In genomic region chr11:68385021-68385821, GRCm38 (mm10) we compare ENCODE assay signal across 8 mouse cellular contexts. TPM values are rescaled to one million over a fixed set of nuclear protein-coding genes. Genes with fewer than 3 reads are reported as not detected.
DNase-seq lines count a peak whose midpoint lies in the region; ATAC-seq and TF ChIP-seq lines count a peak whose summit lies in the region.

No protein-coding gene starts in this region.

- no peak for TF ChIP-seq CTCF in layer of hippocampus, adult 2 months (conservative IDR thresholded peaks at IDR 0.05)

- DNase-seq in layer of hippocampus, adult 2 months (ENCODE audit: low spot score in 2 of 2) = no peak
- no peak for DNase-seq in layer of hippocampus, postnatal 14 days (ENCODE audit: low spot score in 2 of 2)
- peak; percentile 61 for DNase-seq in R1 (ENCODE audit: low read depth, low spot score)
- DNase-seq in liver, embryonic 13.5 days = no peak
- DNase-seq in adipocyte (ENCODE audit: low spot score) = no peak

- no peaks in the 10 kb centered on the region for H3K36me3 ChIP-seq in embryonic facial prominence, embryonic 13.5 days
- H3K36me3 ChIP-seq in hindbrain, embryonic 12.5 days = no peaks in the 10 kb centered on the region
- no peaks in the 10 kb centered on the region for H3K36me3 ChIP-seq in liver, embryonic 13.5 days
- no peaks in the 10 kb centered on the region for H3K36me3 ChIP-seq in neural tube, embryonic 14.5 days (ENCODE audit: control insufficient read depth, insufficient read depth, low read length)

- H3K4me2 ChIP-seq in embryonic facial prominence, embryonic 13.5 days = peak overlapping the region; percentile 95
- peak overlapping the region; percentile 82 for H3K4me2 ChIP-seq in hindbrain, embryonic 12.5 days (replicated peaks)
- H3K4me2 ChIP-seq in liver, embryonic 13.5 days = peak overlapping the region; percentile 72
- H3K4me2 ChIP-seq in neural tube, embryonic 14.5 days (ENCODE audit: low read depth, low read length) = peak overlapping the region; percentile 90

- ATAC-seq in embryonic facial prominence, embryonic 13.5 days (ENCODE audit: insufficient number of reproducible peaks, insufficient read depth, low FRiP score, low TSS enrichment, low read depth) = no peak
- 0 out of 2 replicates have a peak, but pooled peaks have one; percentile 17 for ATAC-seq in hindbrain, embryonic 12.5 days (ENCODE audit: low FRiP score)
- ATAC-seq in liver, embryonic 13.5 days (ENCODE audit: low read depth) = no peak
- ATAC-seq in neural tube, embryonic 14.5 days (ENCODE audit: low read depth) = 0 out of 2 replicates have a peak, but pooled peaks have one; percentile 22

- no peak overlapping the region for H3K27ac ChIP-seq in layer of hippocampus, adult 2 months
- H3K27ac ChIP-seq in embryonic facial prominence, embryonic 13.5 days = no peak overlapping the region
- peak overlapping the region; percentile 90 for H3K27ac ChIP-seq in hindbrain, embryonic 12.5 days
- no peak overlapping the region for H3K27ac ChIP-seq in liver, embryonic 13.5 days
- H3K27ac ChIP-seq in neural tube, embryonic 14.5 days (ENCODE audit: low read depth, low read length) = peak overlapping the region; percentile 77

- peaks cover 86% of the 10 kb centered on the region for H3K27me3 ChIP-seq in embryonic facial prominence, embryonic 13.5 days
- peaks cover 90% of the 10 kb centered on the region for H3K27me3 ChIP-seq in hindbrain, embryonic 12.5 days
- peaks cover 96% of the 10 kb centered on the region for H3K27me3 ChIP-seq in liver, embryonic 13.5 days
- H3K27me3 ChIP-seq in neural tube, embryonic 14.5 days (ENCODE audit: control insufficient read depth, insufficient read depth, low read length) = peaks cover 8% of the 10 kb centered on the region; the same call in 1 of the 2 replicates

- H3K9ac ChIP-seq in embryonic facial prominence, embryonic 13.5 days = peak overlapping the region; percentile 77
- H3K9ac ChIP-seq in hindbrain, embryonic 12.5 days = peak overlapping the region; percentile 79
- H3K9ac ChIP-seq in liver, embryonic 13.5 days = no peak overlapping the region
- H3K9ac ChIP-seq in neural tube, embryonic 14.5 days (replicated peaks; ENCODE audit: low read depth, low read length) = peak overlapping the region; percentile 69

- peak overlapping the region; percentile 63 for H3K4me3 ChIP-seq in layer of hippocampus, adult 2 months
- peak overlapping the region; percentile 66 for H3K4me3 ChIP-seq in embryonic facial prominence, embryonic 13.5 days
- peak overlapping the region; percentile 61 for H3K4me3 ChIP-seq in hindbrain, embryonic 12.5 days
- H3K4me3 ChIP-seq in liver, embryonic 13.5 days (replicated peaks) = peak overlapping the region; percentile 60
- peak overlapping the region; percentile 64 for H3K4me3 ChIP-seq in neural tube, embryonic 14.5 days (ENCODE audit: low read depth, low read length)

- H3K4me1 ChIP-seq in embryonic facial prominence, embryonic 13.5 days = peaks cover 42% of the 10 kb centered on the region
- peaks cover 47% of the 10 kb centered on the region for H3K4me1 ChIP-seq in hindbrain, embryonic 12.5 days
- peaks cover 12% of the 10 kb centered on the region; the same call in 1 of the 2 replicates for H3K4me1 ChIP-seq in liver, embryonic 13.5 days (replicated peaks)
- H3K4me1 ChIP-seq in neural tube, embryonic 14.5 days (ENCODE audit: control insufficient read depth, insufficient read depth, low read length) = peaks cover 23% of the 10 kb centered on the region

- no peaks in the 10 kb centered on the region for H3K9me3 ChIP-seq in embryonic facial prominence, embryonic 13.5 days
- no peaks in the 10 kb centered on the region for H3K9me3 ChIP-seq in hindbrain, embryonic 12.5 days (replicated peaks)
- H3K9me3 ChIP-seq in liver, embryonic 13.5 days (replicated peaks) = no peaks in the 10 kb centered on the region
- H3K9me3 ChIP-seq in neural tube, embryonic 14.5 days (ENCODE audit: control insufficient read depth, low read length) = no peaks in the 10 kb centered on the region

- WGBS in embryonic facial prominence, embryonic 13.5 days = under 1% methylated on average over 93 of the region's 94 CpGs
- WGBS in hindbrain, embryonic 12.5 days = under 1% methylated on average over 93 of the region's 94 CpGs
- WGBS in liver, embryonic 13.5 days (ENCODE audit: insufficient replicate concordance) = 2% methylated on average over 94 of the region's 94 CpGs
- WGBS in neural tube, embryonic 14.5 days = under 1% methylated on average over 88 of the region's 94 CpGs

RNA-seq across cellular contexts. Expression of gene Ntn1, which starts 15.4 kb away (rescaled TPM):
- 1 to 10 TPM; 5.9 to 7.2 TPM for total RNA-seq in layer of hippocampus, adult 2 months (2021)
- total RNA-seq in layer of hippocampus, postnatal 14 days (2021) = 1 to 10 TPM; 7.1 to 7.4 TPM
- polyA plus RNA-seq in embryonic facial prominence, embryonic 13.5 days (2015; fragmentation: Nextera tagmentation; extraction: Ambion mirVana) = 7.1 and 9.4 TPM in 2 replicates
- 50.9 and 58.7 TPM in 2 replicates for polyA plus RNA-seq in hindbrain, embryonic 12.5 days (2016; fragmentation: Nextera tagmentation; extraction: Ambion mirVana)
- 0.21 and 0.24 TPM in 2 replicates for polyA plus RNA-seq in liver, embryonic 13.5 days (2015; fragmentation: Nextera tagmentation; extraction: Ambion mirVana)
- 14.9 and 15.7 TPM in 2 replicates for polyA plus RNA-seq in neural tube, embryonic 14.5 days (2014; fragmentation: Nextera tagmentation; extraction: Ambion mirVana)

RNA-seq across cellular contexts. Expression of gene Pik3r5, which starts 46.7 kb away (rescaled TPM):
- total RNA-seq in layer of hippocampus, adult 2 months (2021) = 1 to 10 TPM; 1.4 to 1.9 TPM
- total RNA-seq in layer of hippocampus, postnatal 14 days (2021) = 1 to 10 TPM; 1.6 to 2.0 TPM
- polyA plus RNA-seq in embryonic facial prominence, embryonic 13.5 days (2015; fragmentation: Nextera tagmentation; extraction: Ambion mirVana) = 0.67 and 0.79 TPM in 2 replicates
- polyA plus RNA-seq in hindbrain, embryonic 12.5 days (2016; fragmentation: Nextera tagmentation; extraction: Ambion mirVana) = 0.81 and 1.0 TPM in 2 replicates
- polyA plus RNA-seq in liver, embryonic 13.5 days (2015; fragmentation: Nextera tagmentation; extraction: Ambion mirVana) = 0.15 and 0.32 TPM in 2 replicates
- polyA plus RNA-seq in neural tube, embryonic 14.5 days (2014; fragmentation: Nextera tagmentation; extraction: Ambion mirVana) = 1.2 and 2.6 TPM in 2 replicates

Comparison
In these comparisons a context has a peak if more than half of its experiments do, and no peak if none do; other contexts are left out.
1. H3K27ac ChIP-seq: peak in hindbrain, embryonic 12.5 days (single experiment) and neural tube, embryonic 14.5 days (single experiment); none in layer of hippocampus, adult 2 months (single experiment), embryonic facial prominence, embryonic 13.5 days (single experiment) and liver, embryonic 13.5 days (single experiment).
2. ATAC-seq: peak in hindbrain, embryonic 12.5 days (single experiment) and neural tube, embryonic 14.5 days (single experiment); none in embryonic facial prominence, embryonic 13.5 days (single experiment) and liver, embryonic 13.5 days (single experiment).
3. Peak in every context shown above with its lines, with median percentiles within 50 percentile points of each other: H3K4me3 ChIP-seq and H3K4me2 ChIP-seq.